Mouse (Mus musculus): ENCODE measurements around the gene Gm11564. TPM values are rescaled to one million over a fixed set of nuclear protein-coding genes. Genes with fewer than 3 reads are reported as not detected.

Gm11564 gene
- polyA plus RNA-seq (2014; fragmentation: Illumina TruSeq; extraction: RNeasy Lipid Tissue Mini Kit (QIAGEN cat#74804)) = not detected

DNA sequence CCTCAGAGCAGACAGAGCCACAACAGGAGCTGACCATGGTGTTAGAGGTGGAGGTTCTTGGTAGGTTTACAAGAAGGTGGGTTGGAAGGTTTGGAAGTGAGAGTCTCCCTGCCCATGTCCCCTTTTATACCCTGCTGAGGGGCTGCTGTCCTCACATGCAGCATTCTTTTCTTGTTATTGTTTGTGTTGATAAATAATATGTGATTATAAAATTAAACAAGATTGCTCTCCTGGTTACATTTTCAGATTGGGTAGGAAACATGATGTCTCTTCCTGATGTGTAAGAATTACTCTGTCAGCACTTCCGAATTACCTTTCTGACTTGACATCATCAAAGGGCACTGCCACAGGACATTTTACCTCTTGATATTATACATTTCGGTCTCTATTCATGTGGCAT lies at the start of gene Gm11564:
TSS of gene Gm11564 (minus strand) at position 101 of the 400 bp plus-strand sequence.

DNA sequence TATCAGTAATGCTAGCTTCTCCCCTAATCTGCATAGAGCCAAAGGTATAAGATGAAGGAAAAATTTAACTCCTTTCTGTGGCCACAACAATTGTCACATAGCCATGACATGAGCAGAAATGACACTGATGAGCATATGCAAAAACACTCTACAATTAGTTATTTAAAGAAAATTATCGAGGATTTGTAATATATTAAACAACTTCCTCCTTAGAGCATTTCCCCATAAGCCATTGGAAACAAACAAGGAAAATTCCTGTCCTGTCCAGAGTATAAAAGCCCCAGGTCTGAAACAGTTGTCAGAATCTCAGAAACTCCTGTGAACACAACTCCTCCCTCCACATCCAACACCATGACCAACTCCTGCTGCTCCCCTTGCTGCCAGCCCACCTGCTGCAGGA lies 48.7 kb upstream of the Gm11564 start, which contains the start of gene Gm11559:
TSS of gene Gm11559 (plus strand) at position 301 of the 400 bp plus-strand sequence.

DNA sequence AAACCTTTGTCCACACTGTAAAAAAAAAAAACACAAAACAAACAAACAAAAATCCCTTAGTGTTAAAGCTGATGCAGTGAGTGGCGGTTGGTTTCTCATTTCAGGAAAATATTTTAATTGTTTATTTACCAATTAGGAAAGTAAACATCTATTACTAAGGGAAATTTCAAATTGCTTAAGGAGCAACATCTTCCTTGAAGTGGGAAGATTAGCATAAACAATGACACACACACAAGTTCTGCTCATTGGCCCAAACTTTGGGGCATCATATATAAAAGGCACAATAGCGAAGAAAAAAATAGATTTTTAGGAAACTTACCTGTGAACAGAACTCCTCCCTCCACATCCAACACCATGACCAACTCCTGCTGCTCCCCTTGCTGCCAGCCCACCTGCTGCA lies 42.2 kb upstream of the Gm11564 start, which contains the start of gene Gm11568:
TSS of gene Gm11568 (plus strand) at position 301 of the 400 bp plus-strand sequence.

DNA sequence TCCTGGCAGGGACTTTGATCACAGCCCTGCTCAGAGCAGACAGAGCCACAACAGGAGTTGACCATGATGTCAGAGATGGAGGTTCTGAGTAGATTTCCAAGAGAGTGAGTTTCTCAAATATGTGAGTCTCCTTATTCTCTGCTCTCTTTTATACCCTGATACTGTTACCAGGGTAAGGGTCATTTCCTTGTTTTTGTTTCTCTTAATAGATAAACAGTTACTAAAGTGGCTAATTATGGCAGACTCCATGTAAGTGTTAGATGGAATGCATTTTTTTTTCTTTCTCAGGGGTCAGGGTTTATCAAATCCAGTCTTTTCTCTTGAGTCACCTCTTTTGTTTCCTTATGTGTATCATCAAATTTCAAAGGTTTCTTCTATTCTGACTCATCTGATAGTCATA lies 36.0 kb upstream of the Gm11564 start, which contains the start of gene Krtap4-16:
TSS of gene Krtap4-16 (minus strand) at position 101 of the 400 bp plus-strand sequence.

DNA sequence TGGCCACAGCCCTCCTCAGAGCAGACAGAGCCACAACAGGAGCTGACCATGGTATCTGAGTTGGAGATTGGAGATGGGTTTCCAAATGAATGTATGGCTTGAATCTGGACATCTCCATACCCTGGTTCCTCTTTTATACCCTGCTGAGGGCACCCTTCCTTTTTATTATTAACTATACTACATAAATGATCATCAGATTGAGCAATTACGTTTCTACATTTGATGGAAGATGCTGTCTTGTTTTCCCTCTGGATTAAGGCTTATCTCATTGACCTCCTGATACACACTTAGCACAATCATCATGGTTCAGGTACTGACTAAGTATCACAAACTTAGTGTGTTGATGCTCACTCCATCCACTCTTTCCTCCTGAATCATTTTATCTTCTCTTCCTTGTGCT lies 22.5 kb upstream of the Gm11564 start, which contains the start of gene 2300003K06Rik:
TSS of gene 2300003K06Rik (minus strand) at position 101 of the 400 bp plus-strand sequence.

DNA sequence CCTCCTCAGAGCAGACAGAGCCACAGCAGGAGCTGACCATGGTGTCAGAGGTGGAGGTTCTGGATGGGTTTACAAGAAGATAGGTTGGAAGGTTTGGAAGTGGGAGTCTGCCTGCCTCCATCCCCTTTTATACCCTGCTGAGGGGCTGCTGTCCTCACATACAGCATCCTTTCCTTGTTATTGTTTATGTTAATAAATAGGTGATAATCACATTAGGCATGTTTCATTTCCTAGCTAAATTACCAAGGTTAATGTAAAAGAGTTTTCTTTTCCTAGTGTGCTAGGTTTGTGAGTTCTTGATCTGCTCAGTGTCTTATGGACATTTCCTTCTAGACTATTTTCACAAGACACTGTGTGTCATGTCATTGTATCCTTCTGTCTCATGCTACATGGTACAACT lies 5.7 kb downstream of the Gm11564 start, which contains the start of gene Krtap4-13:
TSS of gene Krtap4-13 (minus strand) at position 101 of the 400 bp plus-strand sequence.

DNA sequence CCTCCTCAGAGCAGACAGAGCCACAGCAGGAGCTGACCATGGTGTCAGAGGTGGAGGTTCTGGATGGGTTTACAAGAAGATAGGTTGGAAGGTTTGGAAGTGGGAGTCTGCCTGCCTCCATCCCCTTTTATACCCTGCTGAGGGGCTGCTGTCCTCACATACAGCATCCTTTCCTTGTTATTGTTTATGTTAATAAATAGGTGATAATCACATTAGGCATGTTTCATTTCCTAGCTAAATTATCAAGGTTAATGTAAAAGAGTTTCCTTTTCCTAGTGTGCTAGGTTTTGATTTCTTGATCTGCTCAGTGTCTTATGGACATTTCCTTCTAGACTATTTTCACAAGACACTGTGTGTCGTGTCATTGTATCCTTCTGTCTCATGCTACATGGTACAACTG lies 11.1 kb downstream of the Gm11564 start, which contains the start of gene Gm11554:
TSS of gene Gm11554 (minus strand) at position 101 of the 400 bp plus-strand sequence.

DNA sequence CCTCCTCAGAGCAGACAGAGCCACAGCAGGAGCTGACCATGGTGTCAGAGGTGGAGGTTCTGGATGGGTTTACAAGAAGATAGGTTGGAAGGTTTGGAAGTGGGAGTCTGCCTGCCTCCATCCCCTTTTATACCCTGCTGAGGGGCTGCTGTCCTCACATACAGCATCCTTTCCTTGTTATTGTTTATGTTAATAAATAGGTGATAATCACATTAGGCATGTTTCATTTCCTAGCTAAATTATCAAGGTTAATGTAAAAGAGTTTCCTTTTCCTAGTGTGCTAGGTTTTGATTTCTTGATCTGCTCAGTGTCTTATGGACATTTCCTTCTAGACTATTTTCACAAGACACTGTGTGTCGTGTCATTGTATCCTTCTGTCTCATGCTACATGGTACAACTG lies 16.6 kb downstream of the Gm11564 start, which contains the start of gene Gm11569:
TSS of gene Gm11569 (minus strand) at position 101 of the 400 bp plus-strand sequence.

DNA sequence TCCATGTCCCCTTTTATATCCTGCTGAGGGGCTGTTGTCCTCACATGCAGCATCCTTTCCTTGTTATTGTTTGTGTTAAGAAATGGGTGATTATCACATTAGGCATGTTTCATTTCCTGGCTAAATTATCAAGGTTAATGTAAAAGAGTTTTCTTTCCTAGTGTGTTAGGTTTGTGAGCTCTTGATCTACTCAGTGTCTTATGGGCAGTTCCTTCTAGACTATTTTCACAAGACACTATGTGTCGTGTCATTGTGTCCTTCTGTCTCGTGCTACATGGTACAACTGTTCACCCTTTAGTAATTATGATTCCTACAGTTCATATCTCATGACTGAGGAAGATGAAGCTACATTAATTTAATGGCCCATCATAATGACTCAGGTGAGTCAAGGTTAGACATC lies 22.1 kb downstream of the Gm11564 start, which contains the start of gene Gm11596:
TSS of gene Gm11596 (minus strand) at position 101 of the 400 bp plus-strand sequence.

DNA sequence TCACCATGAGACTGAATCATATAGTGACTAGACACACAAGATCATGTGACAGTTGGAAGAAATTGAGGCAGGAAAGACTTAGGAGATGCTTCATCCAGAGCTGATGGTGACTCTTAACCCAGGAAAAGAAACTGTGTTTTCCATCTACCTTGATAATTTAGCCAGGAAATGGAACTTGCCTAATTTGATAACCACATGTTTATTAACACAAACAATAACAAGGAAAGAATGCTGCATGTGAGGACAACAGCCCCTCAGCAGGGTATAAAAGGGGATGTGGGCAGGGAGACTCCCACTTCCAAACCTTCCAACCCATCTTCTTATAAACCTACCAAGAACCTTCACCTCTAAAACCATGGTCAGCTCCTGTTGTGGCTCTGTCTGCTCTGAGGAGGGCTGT lies 30.6 kb downstream of the Gm11564 start, which contains the start of gene Krtap4-9:
TSS of gene Krtap4-9 (plus strand) at position 301 of the 400 bp plus-strand sequence.

DNA sequence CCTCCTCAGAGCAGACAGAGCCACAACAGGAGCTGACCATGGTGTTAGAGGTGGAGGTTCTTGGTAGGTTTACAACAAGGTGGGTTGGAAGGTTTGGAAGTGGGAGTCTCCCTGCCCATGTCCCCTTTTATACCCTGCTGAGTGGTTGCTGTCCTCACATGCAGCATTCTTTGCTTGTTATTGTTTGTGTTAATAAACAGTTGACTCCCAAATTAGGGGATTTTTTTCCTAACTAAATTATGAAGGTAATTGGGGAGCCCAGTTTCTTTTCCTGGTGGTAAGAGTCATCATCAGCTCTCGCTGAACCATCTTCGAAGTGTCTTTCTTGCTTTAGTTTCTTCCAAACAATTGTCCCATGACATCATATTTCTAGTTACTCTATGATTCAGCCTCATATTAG lies 34.9 kb downstream of the Gm11564 start, which contains the start of gene Krtap4-8:
TSS of gene Krtap4-8 (minus strand) at position 101 of the 400 bp plus-strand sequence.

DNA sequence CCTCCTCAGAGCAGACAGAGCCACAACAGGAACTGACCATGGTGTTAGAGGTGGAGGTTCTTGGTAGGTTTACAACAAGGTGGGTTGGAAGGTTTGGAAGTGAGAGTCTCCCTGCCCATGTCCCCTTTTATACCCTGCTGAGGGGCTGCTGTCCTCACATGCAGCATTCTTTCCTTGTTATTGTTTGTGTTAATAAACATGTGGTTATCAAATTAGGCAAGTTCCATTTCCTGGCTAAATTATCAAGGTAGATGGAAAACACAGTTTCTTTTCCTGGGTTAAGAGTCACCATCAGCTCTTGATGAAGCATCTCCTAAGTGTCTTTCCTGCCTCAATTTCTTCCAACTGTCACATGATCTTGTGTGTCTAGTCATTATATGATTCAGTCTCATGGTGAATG lies 42.7 kb downstream of the Gm11564 start, which contains the start of gene Gm11595:
TSS of gene Gm11595 (minus strand) at position 101 of the 400 bp plus-strand sequence.

Other genes with a start within 250 kb of the Gm11564 start
- not detected for gene Krtap3-1, start 249.0 kb downstream of the Gm11564 start, polyA plus RNA-seq (2014; fragmentation: Illumina TruSeq; extraction: RNeasy Lipid Tissue Mini Kit (QIAGEN cat#74804))
- gene Krtap1-5, start 234.7 kb downstream of the Gm11564 start, polyA plus RNA-seq (2014; fragmentation: Illumina TruSeq; extraction: RNeasy Lipid Tissue Mini Kit (QIAGEN cat#74804)) = not detected
- gene Krtap1-4, start 232.0 kb downstream of the Gm11564 start, polyA plus RNA-seq (2014; fragmentation: Illumina TruSeq; extraction: RNeasy Lipid Tissue Mini Kit (QIAGEN cat#74804)) = not detected
- gene Krtap1-3, start 224.3 kb downstream of the Gm11564 start, polyA plus RNA-seq (2014; fragmentation: Illumina TruSeq; extraction: RNeasy Lipid Tissue Mini Kit (QIAGEN cat#74804)) = not detected
- gene Krtap9-3, start 217.6 kb downstream of the Gm11564 start, polyA plus RNA-seq (2014; fragmentation: Illumina TruSeq; extraction: RNeasy Lipid Tissue Mini Kit (QIAGEN cat#74804)) = not detected
- not detected for gene Gm11938, start 212.4 kb downstream of the Gm11564 start, polyA plus RNA-seq (2014; fragmentation: Illumina TruSeq; extraction: RNeasy Lipid Tissue Mini Kit (QIAGEN cat#74804))
- gene Gm11937, start 205.5 kb downstream of the Gm11564 start, polyA plus RNA-seq (2014; fragmentation: Illumina TruSeq; extraction: RNeasy Lipid Tissue Mini Kit (QIAGEN cat#74804)) = not detected
- gene Krtap2-4, start 200.8 kb downstream of the Gm11564 start, polyA plus RNA-seq (2014; fragmentation: Illumina TruSeq; extraction: RNeasy Lipid Tissue Mini Kit (QIAGEN cat#74804)) = not detected
- gene Gm11562, start 195.2 kb downstream of the Gm11564 start, polyA plus RNA-seq (2014; fragmentation: Illumina TruSeq; extraction: RNeasy Lipid Tissue Mini Kit (QIAGEN cat#74804)) = not detected
- gene Krtap4-1, start 187.4 kb downstream of the Gm11564 start, polyA plus RNA-seq (2014; fragmentation: Illumina TruSeq; extraction: RNeasy Lipid Tissue Mini Kit (QIAGEN cat#74804)) = not detected
- gene Krtap4-2, start 180.6 kb downstream of the Gm11564 start, polyA plus RNA-seq (2014; fragmentation: Illumina TruSeq; extraction: RNeasy Lipid Tissue Mini Kit (QIAGEN cat#74804)) = not detected
- not detected for gene Krtap4-7, start 171.6 kb downstream of the Gm11564 start, polyA plus RNA-seq (2014; fragmentation: Illumina TruSeq; extraction: RNeasy Lipid Tissue Mini Kit (QIAGEN cat#74804))
- not detected for gene Gm11555, start 165.4 kb downstream of the Gm11564 start, polyA plus RNA-seq (2014; fragmentation: Illumina TruSeq; extraction: RNeasy Lipid Tissue Mini Kit (QIAGEN cat#74804))
- not detected for gene Gm11563, start 156.7 kb downstream of the Gm11564 start, polyA plus RNA-seq (2014; fragmentation: Illumina TruSeq; extraction: RNeasy Lipid Tissue Mini Kit (QIAGEN cat#74804))
- not detected for gene Krtap4-6, start 149.7 kb downstream of the Gm11564 start, polyA plus RNA-seq (2014; fragmentation: Illumina TruSeq; extraction: RNeasy Lipid Tissue Mini Kit (QIAGEN cat#74804))
- not detected for gene Gm14190, start 124.9 kb downstream of the Gm11564 start, polyA plus RNA-seq (2014; fragmentation: Illumina TruSeq; extraction: RNeasy Lipid Tissue Mini Kit (QIAGEN cat#74804))
- gene Gm14180, start 81.4 kb downstream of the Gm11564 start, polyA plus RNA-seq (2014; fragmentation: Illumina TruSeq; extraction: RNeasy Lipid Tissue Mini Kit (QIAGEN cat#74804)) = not detected
- gene Gm11595, start 42.8 kb downstream of the Gm11564 start, polyA plus RNA-seq (2014; fragmentation: Illumina TruSeq; extraction: RNeasy Lipid Tissue Mini Kit (QIAGEN cat#74804)) = not detected
- not detected for gene Krtap4-8, start 35.0 kb downstream of the Gm11564 start, polyA plus RNA-seq (2014; fragmentation: Illumina TruSeq; extraction: RNeasy Lipid Tissue Mini Kit (QIAGEN cat#74804))
- not detected for gene Krtap4-9, start 30.5 kb downstream of the Gm11564 start, polyA plus RNA-seq (2014; fragmentation: Illumina TruSeq; extraction: RNeasy Lipid Tissue Mini Kit (QIAGEN cat#74804))
- gene Gm11596, start 22.2 kb downstream of the Gm11564 start, polyA plus RNA-seq (2014; fragmentation: Illumina TruSeq; extraction: RNeasy Lipid Tissue Mini Kit (QIAGEN cat#74804)) = not detected
- gene Gm11569, start 16.7 kb downstream of the Gm11564 start, polyA plus RNA-seq (2014; fragmentation: Illumina TruSeq; extraction: RNeasy Lipid Tissue Mini Kit (QIAGEN cat#74804)) = not detected
- not detected for gene Gm11554, start 11.2 kb downstream of the Gm11564 start, polyA plus RNA-seq (2014; fragmentation: Illumina TruSeq; extraction: RNeasy Lipid Tissue Mini Kit (QIAGEN cat#74804))
- not detected for gene Krtap4-13, start 5.8 kb downstream of the Gm11564 start, polyA plus RNA-seq (2014; fragmentation: Illumina TruSeq; extraction: RNeasy Lipid Tissue Mini Kit (QIAGEN cat#74804))
- gene 2300003K06Rik, start 22.4 kb upstream of the Gm11564 start, polyA plus RNA-seq (2014; fragmentation: Illumina TruSeq; extraction: RNeasy Lipid Tissue Mini Kit (QIAGEN cat#74804)) = not detected
- gene Krtap4-16, start 35.9 kb upstream of the Gm11564 start, polyA plus RNA-seq (2014; fragmentation: Illumina TruSeq; extraction: RNeasy Lipid Tissue Mini Kit (QIAGEN cat#74804)) = not detected
- gene Gm11568, start 42.3 kb upstream of the Gm11564 start, polyA plus RNA-seq (2014; fragmentation: Illumina TruSeq; extraction: RNeasy Lipid Tissue Mini Kit (QIAGEN cat#74804)) = not detected
- gene Gm11559, start 48.8 kb upstream of the Gm11564 start, polyA plus RNA-seq (2014; fragmentation: Illumina TruSeq; extraction: RNeasy Lipid Tissue Mini Kit (QIAGEN cat#74804)) = not detected
- not detected for gene Krtap9-1, start 57.7 kb upstream of the Gm11564 start, polyA plus RNA-seq (2014; fragmentation: Illumina TruSeq; extraction: RNeasy Lipid Tissue Mini Kit (QIAGEN cat#74804))
- not detected for gene Gm11567, start 63.5 kb upstream of the Gm11564 start, polyA plus RNA-seq (2014; fragmentation: Illumina TruSeq; extraction: RNeasy Lipid Tissue Mini Kit (QIAGEN cat#74804))
- gene Krtap31-1, start 92.3 kb upstream of the Gm11564 start, polyA plus RNA-seq (2014; fragmentation: Illumina TruSeq; extraction: RNeasy Lipid Tissue Mini Kit (QIAGEN cat#74804)) = not detected
- not detected for gene Gm11565, start 99.1 kb upstream of the Gm11564 start, polyA plus RNA-seq (2014; fragmentation: Illumina TruSeq; extraction: RNeasy Lipid Tissue Mini Kit (QIAGEN cat#74804))
- not detected for gene Krtap31-2, start 120.6 kb upstream of the Gm11564 start, polyA plus RNA-seq (2014; fragmentation: Illumina TruSeq; extraction: RNeasy Lipid Tissue Mini Kit (QIAGEN cat#74804))
- not detected for gene Krtap9-5, start 132.8 kb upstream of the Gm11564 start, polyA plus RNA-seq (2014; fragmentation: Illumina TruSeq; extraction: RNeasy Lipid Tissue Mini Kit (QIAGEN cat#74804))
- not detected for gene Krtap29-1, start 163.4 kb upstream of the Gm11564 start, polyA plus RNA-seq (2014; fragmentation: Illumina TruSeq; extraction: RNeasy Lipid Tissue Mini Kit (QIAGEN cat#74804))
- gene Krtap16-1, start 170.9 kb upstream of the Gm11564 start, polyA plus RNA-seq (2014; fragmentation: Illumina TruSeq; extraction: RNeasy Lipid Tissue Mini Kit (QIAGEN cat#74804)) = not detected
- gene Krtap17-1, start 178.3 kb upstream of the Gm11564 start, polyA plus RNA-seq (2014; fragmentation: Illumina TruSeq; extraction: RNeasy Lipid Tissue Mini Kit (QIAGEN cat#74804)) = not detected
- not detected for gene Krt33a, start 200.5 kb upstream of the Gm11564 start, polyA plus RNA-seq (2014; fragmentation: Illumina TruSeq; extraction: RNeasy Lipid Tissue Mini Kit (QIAGEN cat#74804))
- gene Krt33b, start 214.2 kb upstream of the Gm11564 start, polyA plus RNA-seq (2014; fragmentation: Illumina TruSeq; extraction: RNeasy Lipid Tissue Mini Kit (QIAGEN cat#74804)) = not detected
- not detected for gene Krt34, start 225.9 kb upstream of the Gm11564 start, polyA plus RNA-seq (2014; fragmentation: Illumina TruSeq; extraction: RNeasy Lipid Tissue Mini Kit (QIAGEN cat#74804))
- not detected for gene Krt31, start 234.9 kb upstream of the Gm11564 start, polyA plus RNA-seq (2014; fragmentation: Illumina TruSeq; extraction: RNeasy Lipid Tissue Mini Kit (QIAGEN cat#74804))